Mouse (Mus musculus) CH12.LX (cell line): ENCODE measurements around the gene Irf2bp2. TPM values are rescaled to one million over a fixed set of nuclear protein-coding genes. Genes with fewer than 3 reads are reported as not detected.

Experiments
- DNase-seq: peaks from one replicate; pipeline ENCODE4 v3.0.0-alpha.2; 2013; ENCODE audit errors: extremely low read depth
- H3K27ac ChIP-seq: 2 replicates; pipeline ENCODE4 v1.5.1; 2012; ENCODE audit warnings: low read depth, mild to moderate bottlenecking, control low read depth, moderate library complexity; ENCODE audit not compliant: insufficient read depth
- H3K27me3 ChIP-seq: replicated peaks from 2 replicates; pipeline ENCODE3; 2012; ENCODE audit warnings: inconsistent platforms
- H3K36me3 ChIP-seq, 2 experiments: replicated peaks in 1 of 2; 2 replicates each; pipeline versions ENCODE3 to v1.6.1; 2012; ENCODE audit warnings: inconsistent platforms in 1 of 2, low read length in 1 of 2, mild to moderate bottlenecking in 1 of 2, mixed read lengths in 1 of 2, moderate library complexity in 1 of 2; ENCODE audit not compliant: control insufficient read depth in 1 of 2, insufficient read depth in 1 of 2
- H3K4me1 ChIP-seq, 2 experiments: 2 replicates each; pipeline ENCODE4 v1.6.1; 2012; ENCODE audit warnings: inconsistent platforms in 1 of 2, moderate library complexity in 1 of 2; ENCODE audit not compliant: insufficient read depth in 2 of 2, control insufficient read depth in 1 of 2
- H3K4me2 ChIP-seq: 2 replicates; pipeline ENCODE4 v1.6.1; 2012; ENCODE audit warnings: low read depth, mild to moderate bottlenecking, control low read depth; ENCODE audit not compliant: poor library complexity, insufficient read depth, severe bottlenecking
- H3K4me3 ChIP-seq, 3 experiments: fragments of 150-350 bp in 1 of 3; sonication (generic) in 1 of 3; replicated peaks in 1 of 3; 2 replicates each; pipeline versions ENCODE3 to v1.5.1; 2011 to 2012; ENCODE audit warnings: low read depth in 2 of 3, low read length in 2 of 3, mild to moderate bottlenecking in 2 of 3, moderate library complexity in 2 of 3, control low read depth in 1 of 3, improper control_type of control experiment in 1 of 3, inconsistent platforms in 1 of 3, mixed read lengths in 1 of 3; ENCODE audit not compliant: poor library complexity in 1 of 3
- H3K79me2 ChIP-seq: replicated peaks from 2 replicates; pipeline ENCODE4 v1.6.1; 2012; ENCODE audit warnings: mild to moderate bottlenecking, moderate library complexity; ENCODE audit not compliant: control insufficient read depth, poor library complexity, insufficient read depth, severe bottlenecking; ENCODE audit errors: extremely low read depth
- H3K9ac ChIP-seq: 2 replicates; pipeline ENCODE4 v1.6.1; 2012; ENCODE audit warnings: low read depth, mild to moderate bottlenecking, control low read depth, moderate library complexity; ENCODE audit not compliant: insufficient read depth
- H3K9me3 ChIP-seq: replicated peaks from 2 replicates; pipeline ENCODE3; 2012; ENCODE audit warnings: low read length, inconsistent platforms, mixed read lengths
- BHLHE40 ChIP-seq: IDR thresholded peaks from 2 replicates; pipeline ENCODE4 v1.6.1; 2011; ENCODE audit warnings: mild to moderate bottlenecking, low read depth, low read length, improper control_type of control experiment
- CHD1 ChIP-seq: IDR thresholded peaks from 2 replicates; pipeline ENCODE4 v1.6.1; 2012; ENCODE audit warnings: low read depth, low read length, improper control_type of control experiment, inconsistent platforms
- CHD2 ChIP-seq: IDR thresholded peaks from 2 replicates; pipeline ENCODE4 v1.6.1; 2011; ENCODE audit warnings: low read length, improper control_type of control experiment
- E2F4 ChIP-seq: IDR thresholded peaks from 2 replicates; pipeline ENCODE4 v1.6.1; 2011; ENCODE audit warnings: low read depth, low read length, improper control_type of control experiment; ENCODE audit not compliant: insufficient replicate concordance
- ELF1 ChIP-seq: IDR thresholded peaks from 2 replicates; pipeline ENCODE4 v1.6.1; 2014; ENCODE audit warnings: low read depth, mild to moderate bottlenecking, inconsistent platforms, low read length, improper control_type of control experiment
- EP300 ChIP-seq: IDR thresholded peaks from 2 replicates; pipeline ENCODE4 v1.6.1; 2011; ENCODE audit warnings: low read length, improper control_type of control experiment
- ETS1 ChIP-seq: conservative IDR thresholded peaks from 2 replicates; pipeline ENCODE4 v1.6.1; 2012; ENCODE audit warnings: low read depth, mild to moderate bottlenecking, inconsistent platforms, low read length, improper control_type of control experiment, moderate library complexity
- GABPA ChIP-seq: IDR thresholded peaks from 2 replicates; pipeline ENCODE4 v1.6.1; 2012; ENCODE audit warnings: low read depth, low read length, improper control_type of control experiment, inconsistent platforms; ENCODE audit not compliant: insufficient replicate concordance
- HCFC1 ChIP-seq: IDR thresholded peaks from 2 replicates; pipeline ENCODE4 v1.6.1; 2012; ENCODE audit warnings: low read depth, mild to moderate bottlenecking, inconsistent platforms, low read length, improper control_type of control experiment
- IRF4 ChIP-seq: IDR thresholded peaks from 2 replicates; pipeline ENCODE4 v1.6.1; 2014; ENCODE audit warnings: low read depth, mild to moderate bottlenecking, inconsistent platforms, low read length, improper control_type of control experiment
- KAT2A ChIP-seq: IDR thresholded peaks from 2 replicates; pipeline ENCODE4 v1.6.1; 2012; ENCODE audit warnings: low read length, improper control_type of control experiment, inconsistent platforms; ENCODE audit not compliant: insufficient replicate concordance
- MAFK ChIP-seq: IDR thresholded peaks from 2 replicates; pipeline ENCODE4 v1.6.1; 2011; ENCODE audit warnings: low read length, improper control_type of control experiment; ENCODE audit not compliant: insufficient replicate concordance
- MAZ ChIP-seq: IDR thresholded peaks from 2 replicates; pipeline ENCODE4 v1.6.1; 2012; ENCODE audit warnings: low read depth, mild to moderate bottlenecking, inconsistent platforms, low read length, improper control_type of control experiment, moderate library complexity
- MEF2A ChIP-seq: IDR thresholded peaks from 2 replicates; pipeline ENCODE4 v1.6.1; 2014; ENCODE audit warnings: low read depth, mild to moderate bottlenecking, inconsistent platforms, low read length, improper control_type of control experiment, borderline replicate concordance
- MXI1 ChIP-seq: IDR thresholded peaks from 2 replicates; pipeline ENCODE4 v1.6.1; 2011; ENCODE audit warnings: mild to moderate bottlenecking, low read depth, low read length, improper control_type of control experiment
- PAX5 ChIP-seq: IDR thresholded peaks from 2 replicates; pipeline ENCODE4 v1.6.1; 2012; ENCODE audit warnings: low read length, inconsistent platforms, mixed read lengths
- POLR2AphosphoS2 ChIP-seq: IDR thresholded peaks from 2 replicates; pipeline ENCODE4 v1.6.1; 2011; ENCODE audit warnings: low read depth, low read length, improper control_type of control experiment
- RAD21 ChIP-seq: IDR thresholded peaks from 2 replicates; pipeline ENCODE4 v1.6.1; 2011; ENCODE audit warnings: low read depth, mild to moderate bottlenecking, low read length, improper control_type of control experiment, moderate library complexity
- RCOR1 ChIP-seq: conservative IDR thresholded peaks from 2 replicates; pipeline ENCODE4 v1.6.1; 2012; ENCODE audit warnings: low read depth, mild to moderate bottlenecking, inconsistent platforms, low read length, improper control_type of control experiment
- TCF12 ChIP-seq: IDR thresholded peaks from 2 replicates; pipeline ENCODE4 v1.6.1; 2014; ENCODE audit warnings: low read depth, mild to moderate bottlenecking, inconsistent platforms, low read length, improper control_type of control experiment
- USF1 ChIP-seq: IDR thresholded peaks from 2 replicates; pipeline ENCODE4 v1.6.1; 2014; ENCODE audit warnings: low read depth, mild to moderate bottlenecking, inconsistent platforms, low read length, improper control_type of control experiment
- ZNF384 ChIP-seq: IDR thresholded peaks from 2 replicates; pipeline ENCODE4 v1.6.1; 2012; ENCODE audit warnings: low read depth, low read length, improper control_type of control experiment, inconsistent platforms
- dilution Hi-C: fragments of 300-500 bp; cut with MboI; formaldehyde crosslinking; loops from 2 replicates; pipeline ENCODE4 v1.14.3; 2020; ENCODE audit warnings: low sequenced_read_pairs; ENCODE audit not compliant: extremely low pct_unique_long_range_greater_than_20kb, extremely low pct_ligation_motif_present
- in situ Hi-C: fragments of 300-500 bp; cut with MboI; formaldehyde crosslinking; loops from 3 replicates; pipeline ENCODE4 v1.14.3; 2019; ENCODE audit warnings: low sequenced_read_pairs, low pct_ligation_motif_present, low pct_unique_long_range_greater_than_20kb, mixed read lengths
- polyA plus RNA-seq: library from polyadenylated mRNA; unstranded; fragments of >175 nt; gene quantifications from 2 replicates; pipeline ENCODE4 v1.2.1, GENCODE M21; 2012; ENCODE audit warnings: low read depth; ENCODE audit not compliant: insufficient read length
- total RNA-seq, 2 experiments: library from RNA; depleted of rRNA; stranded (reverse); fragments of 300-350 nt in 1 of 2; fragments of >200 nt in 1 of 2; gene quantifications; 2 replicates each; pipeline ENCODE4 v1.2.3; 2012 to 2014

Gene Irf2bp2
- total and polyA plus RNA-seq, 3 experiments, result 19.9 to 31.2 (median 28.6) TPM

DNA sequence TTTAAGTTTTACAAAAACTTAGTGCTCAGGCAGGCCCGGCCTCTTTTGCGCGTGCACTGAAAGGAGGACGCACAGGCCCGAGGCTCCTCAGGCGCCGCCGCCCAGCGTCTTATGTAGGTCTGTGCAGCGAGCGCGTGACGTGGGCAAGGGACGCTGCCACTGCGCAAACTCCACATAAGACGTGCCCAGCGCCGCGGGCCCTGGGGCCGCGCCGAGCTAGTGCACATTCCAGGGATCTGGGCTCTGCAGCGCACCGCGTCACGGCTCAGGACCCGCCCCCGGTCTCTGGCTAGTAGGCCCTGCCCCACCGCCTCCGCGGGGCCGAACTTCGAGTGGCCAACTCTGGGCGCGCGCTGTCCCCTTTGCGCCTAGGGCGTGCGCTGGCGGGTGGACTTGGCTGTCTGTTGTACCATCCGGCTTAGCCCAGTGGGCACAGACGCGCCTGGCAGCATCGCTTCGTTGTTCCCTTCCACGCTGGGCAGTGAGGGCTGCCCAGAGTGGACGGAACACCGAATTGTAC, 755 bp upstream of the Irf2bp2 start (continued):
- TF ChIP-seq POLR2AphosphoS2 (0 out of 2 replicates have a peak, but pooled peaks have one; percentile 16), MEF2A (no peak)

DNA sequence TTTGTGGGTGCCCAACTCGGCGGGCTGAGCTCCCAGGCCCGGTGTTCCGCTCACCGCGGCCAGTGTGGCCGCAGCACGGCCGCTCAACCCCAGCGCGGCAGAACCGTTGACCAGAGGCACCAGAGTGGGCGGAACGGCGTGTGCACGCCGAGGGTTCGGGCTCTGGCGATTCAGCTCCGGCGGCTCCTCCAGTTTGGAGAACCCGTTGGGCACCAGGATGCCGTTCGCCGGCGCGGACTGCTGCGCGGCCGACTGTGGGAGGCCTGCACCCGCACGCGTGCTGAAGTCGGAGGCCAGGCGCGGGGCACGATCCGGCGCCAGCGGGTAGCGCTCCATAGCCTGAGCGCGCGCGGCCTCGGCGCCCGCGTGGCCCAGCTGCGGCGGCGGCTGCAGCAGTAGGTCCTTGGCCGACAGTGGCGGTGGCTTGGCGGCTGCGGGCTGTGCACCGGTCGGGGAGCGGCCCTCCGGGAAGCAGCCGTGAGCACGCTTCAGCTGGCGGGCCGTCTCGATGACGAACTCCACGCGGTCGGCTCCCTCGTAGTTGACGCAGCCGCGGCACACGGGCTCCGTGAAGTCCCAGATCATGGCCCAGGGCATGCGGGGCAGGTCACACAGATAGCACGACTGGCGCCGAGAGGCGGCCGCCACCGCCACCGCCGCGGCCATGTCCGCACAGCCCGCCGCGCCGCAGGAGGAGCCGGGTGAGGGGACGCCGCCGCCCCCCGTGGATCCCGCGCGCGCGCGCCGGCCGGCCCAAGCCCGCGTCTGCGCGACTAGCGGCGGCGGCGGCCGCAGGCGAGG, 815 bp downstream of the Irf2bp2 start:
- Histone ChIP-seq H3K27ac (peak overlapping the region; percentile 59), H3K79me2 (peaks cover 51% of the 10 kb centered on the region), H3K36me3 (peaks cover 14 to 31% of the 10 kb centered on the region in 2 experiments), H3K9ac (peak overlapping the region; percentile 82), H3K4me2 (no peak overlapping the region), H3K27me3 (no peaks in the 10 kb centered on the region), H3K4me3 (peak overlapping the region; percentile 78 to 96 (median 89)), H3K9me3 (no peaks in the 10 kb centered on the region), H3K4me1 (peaks cover 9 to 22% of the 10 kb centered on the region in 2 experiments)
- no peak for TF ChIP-seq E2F4
- TF ChIP-seq RCOR1, result no peak
- no peak for TF ChIP-seq MAZ
- no peak for TF ChIP-seq MAFK
- no peak for TF ChIP-seq GABPA
- TF ChIP-seq USF1, result no peak
- no peak for TF ChIP-seq EP300
- TF ChIP-seq PAX5, result no peak
- peak; percentile 19; the same call in 1 of the 2 replicates for TF ChIP-seq TCF12
- 0 out of 2 replicates have a peak, but pooled peaks have one; percentile 13 for TF ChIP-seq MEF2A
- no peak for TF ChIP-seq IRF4
- TF ChIP-seq RAD21, result no peak
- TF ChIP-seq ETS1, result no peak
- peak; percentile 85; the same call in 1 of the 2 replicates for TF ChIP-seq CHD1
- no peak for TF ChIP-seq KAT2A
- no peak for TF ChIP-seq CHD2
- no peak for TF ChIP-seq ELF1
- peak; percentile 40; the same call in 1 of the 2 replicates for TF ChIP-seq BHLHE40
- TF ChIP-seq HCFC1, result no peak
- TF ChIP-seq ZNF384, result no peak
- TF ChIP-seq POLR2AphosphoS2, result no peak
- no peak; the same call in 1 of the 2 replicates for TF ChIP-seq MXI1
- in situ Hi-C loops, result loop anchor here (10.0 kb wide), 1 partner anchor 332 kb away; no protein-coding TSS in a partner anchor
- dilution Hi-C loops, result no loop called here
- DNase-seq, result no peak
